Comparison of ENCODE assay signal across 8 mouse cellular contexts in the genomic region with DNA sequence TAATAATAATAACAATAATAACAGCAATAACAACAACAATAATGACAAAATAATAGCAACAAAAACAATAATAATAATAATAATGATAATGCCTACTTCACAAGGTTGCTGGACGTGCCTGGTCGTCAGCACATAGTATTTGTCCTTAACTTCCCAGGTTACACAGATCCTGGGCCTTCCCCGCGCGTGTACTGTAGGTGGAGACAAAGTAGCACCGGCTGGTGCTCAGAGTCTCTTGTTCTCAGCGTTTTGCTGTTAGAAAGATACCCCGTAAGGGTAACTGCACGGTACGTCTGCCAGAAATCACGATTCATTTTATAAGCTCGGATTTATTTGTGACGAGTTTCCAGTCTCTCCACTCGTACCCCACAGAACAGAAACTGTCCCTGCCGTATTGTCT. TPM values are rescaled to one million over a fixed set of nuclear protein-coding genes. Genes with fewer than 3 reads are reported as not detected.
DNase-seq lines count a peak whose midpoint lies in the region; ATAC-seq and TF ChIP-seq lines count a peak whose summit lies in the region.

No protein-coding gene starts in this region.

- peak overlapping the region; percentile 63 for H3K4me2 ChIP-seq in embryonic facial prominence, embryonic 13.5 days

- DNase-seq in CD8-positive naive resting alpha-beta T cell, adult 2 months (ENCODE audit: low read depth in 2 of 2, low spot score in 2 of 2) = peak; percentile 45 to 54
- DNase-seq in heart, postnatal 36 days = peak; percentile 20 to 28
- DNase-seq in large intestine, adult 2 months (ENCODE audit: low read depth, low spot score) = peak; percentile 36
- peak; percentile 65 for DNase-seq in lung, postnatal 10 days
- DNase-seq in right cerebral cortex, adult 2 months (ENCODE audit: low spot score in 2 of 2) = peak; percentile 58 to 72

- intact Hi-C loops in heart, postnatal 36 days (cut with DNase I) = loop anchor here (2.0 to 10.0 kb wide), 2 partner anchors 72 to 378 kb away; a partner anchor contains a TSS

- no peaks in the 10 kb centered on the region for H3K27me3 ChIP-seq in embryonic facial prominence, embryonic 13.5 days

- H3K4me3 ChIP-seq in bone marrow, adult 2 months (replicated peaks; ENCODE audit: control insufficient read depth, low read depth, low read length) = peak overlapping the region; percentile 71
- peak overlapping the region; percentile 96 for H3K4me3 ChIP-seq in embryonic facial prominence, embryonic 13.5 days

- H3K9me3 ChIP-seq in embryonic facial prominence, embryonic 13.5 days = no peaks in the 10 kb centered on the region

- H3K4me1 ChIP-seq in bone marrow, adult 2 months (ENCODE audit: control insufficient read depth, insufficient read depth, low read length) = peaks cover 4% of the 10 kb centered on the region
- H3K4me1 ChIP-seq in embryonic facial prominence, embryonic 13.5 days = peaks cover 28% of the 10 kb centered on the region

- WGBS in bone marrow, adult 2 months = 1% methylated on average over 15 of the region's 15 CpGs
- WGBS in embryonic facial prominence, embryonic 13.5 days = 3% methylated on average over 15 of the region's 15 CpGs
- under 1% methylated on average over 15 of the region's 15 CpGs for WGBS in large intestine, adult 2 months

- ATAC-seq in embryonic facial prominence, embryonic 13.5 days (ENCODE audit: insufficient number of reproducible peaks, insufficient read depth, low FRiP score, low TSS enrichment, low read depth) = peak; percentile 56; the same call in 1 of the 2 replicates
- no peak for ATAC-seq in activated CD4-positive, CD25-positive, alpha-beta regulatory T cell, adult 4 months

- peak; percentile 45; the same call in 1 of the 2 replicates for TF ChIP-seq CTCF in bone marrow, adult 2 months (IDR thresholded peaks at IDR 0.05; ENCODE audit: control insufficient read depth, insufficient read depth, low read length)

- peaks cover 5% of the 10 kb centered on the region for H3K36me3 ChIP-seq in embryonic facial prominence, embryonic 13.5 days

- peak overlapping the region; percentile 98 for H3K9ac ChIP-seq in embryonic facial prominence, embryonic 13.5 days

- no peak for TF ChIP-seq POLR2A in bone marrow, adult 2 months (IDR thresholded peaks at IDR 0.05; ENCODE audit: borderline replicate concordance, control insufficient read depth, low read depth, low read length)

- no peak overlapping the region for H3K27ac ChIP-seq in bone marrow, adult 2 months (ENCODE audit: control insufficient read depth, insufficient read depth, low read depth, low read length, poor library complexity)
- peak overlapping the region; percentile 94 for H3K27ac ChIP-seq in embryonic facial prominence, embryonic 13.5 days

RNA-seq across cellular contexts. Expression of a gene that starts 0.8 kb away (rescaled TPM):
- 15.2 and 17.7 TPM in 2 replicates for polyA plus RNA-seq in bone marrow, adult 2 months (2011; ENCODE audit: insufficient read depth, insufficient read length, low replicate concordance, missing spikeins)
- 12.4 and 12.8 TPM in 2 replicates for polyA plus RNA-seq in embryonic facial prominence, embryonic 13.5 days (2015; fragmentation: Nextera tagmentation; extraction: Ambion mirVana)
- 10 to 100 TPM; 15.3 to 20.4 TPM for total RNA-seq in heart, postnatal 36 days (2021)
- 5.1 and 8.7 TPM in 2 replicates for polyA plus RNA-seq in large intestine, adult 2 months (2012; rRNA removed)
- polyA plus RNA-seq in activated CD4-positive, CD25-positive, alpha-beta regulatory T cell, adult 4 months (2017; shearing (Covaris generic)) = 10 to 100 TPM; 20.0 to 26.3 TPM

RNA-seq across cellular contexts. Expression of a gene that starts 0.8 kb away (rescaled TPM):
- polyA plus RNA-seq in bone marrow, adult 2 months (2011; ENCODE audit: insufficient read depth, insufficient read length, low replicate concordance, missing spikeins) = 104 and 152 TPM in 2 replicates
- polyA plus RNA-seq in embryonic facial prominence, embryonic 13.5 days (2015; fragmentation: Nextera tagmentation; extraction: Ambion mirVana) = 537 and 566 TPM in 2 replicates
- total RNA-seq in heart, postnatal 36 days (2021) = 100 to 1,000 TPM; 148 to 149 TPM
- polyA plus RNA-seq in large intestine, adult 2 months (2012; rRNA removed) = 91.9 and 111 TPM in 2 replicates
- polyA plus RNA-seq in activated CD4-positive, CD25-positive, alpha-beta regulatory T cell, adult 4 months (2017; shearing (Covaris generic)) = 100 to 1,000 TPM; 432 to 525 TPM

RNA-seq across cellular contexts. Expression of a gene that starts 37.2 kb away (rescaled TPM):
- 10.0 and 10.2 TPM in 2 replicates for polyA plus RNA-seq in bone marrow, adult 2 months (2011; ENCODE audit: insufficient read depth, insufficient read length, low replicate concordance, missing spikeins)
- 2.4 and 2.7 TPM in 2 replicates for polyA plus RNA-seq in embryonic facial prominence, embryonic 13.5 days (2015; fragmentation: Nextera tagmentation; extraction: Ambion mirVana)
- total RNA-seq in heart, postnatal 36 days (2021) = 10 to 100 TPM; 36.4 to 38.8 TPM
- polyA plus RNA-seq in large intestine, adult 2 months (2012; rRNA removed) = 97.1 and 191 TPM in 2 replicates
- under 1 TPM in 1 of 2 experiments, not detected in 1; 0.80 TPM for polyA plus RNA-seq in activated CD4-positive, CD25-positive, alpha-beta regulatory T cell, adult 4 months (2017; shearing (Covaris generic))
